8 mouse cellular contexts compared by ENCODE assay signal in genomic region chr13:34344376-34345127, GRCm38 (mm10). TPM values are rescaled to one million over a fixed set of nuclear protein-coding genes. Genes with fewer than 3 reads are reported as not detected.
DNase-seq lines count a peak whose midpoint lies in the region; ATAC-seq lines count a peak whose summit lies in the region.

No protein-coding gene starts in this region.

- peak overlapping the region; percentile 65 for H3K4me3 ChIP-seq in heart, embryonic 15.5 days

- H3K9me3 ChIP-seq in heart, embryonic 15.5 days (replicated peaks) = no peaks in the 10 kb centered on the region

- peaks cover 37% of the 10 kb centered on the region for H3K4me1 ChIP-seq in heart, embryonic 15.5 days (replicated peaks)

- H3K27me3 ChIP-seq in heart, embryonic 15.5 days = no peaks in the 10 kb centered on the region

- H3K4me2 ChIP-seq in heart, embryonic 15.5 days = peak overlapping the region; percentile 86

- peak overlapping the region; percentile 73 for H3K27ac ChIP-seq in heart, embryonic 15.5 days

- no peaks in the 10 kb centered on the region for H3K36me3 ChIP-seq in heart, embryonic 15.5 days

- peak; percentile 51 for ATAC-seq in heart, embryonic 15.5 days (replicated peaks; ENCODE audit: insufficient number of reproducible peaks, insufficient read depth, low FRiP score, low read depth)
- no peak for ATAC-seq in erythroid progenitor cell, adult 5-6 weeks (replicated peaks; ENCODE audit: low FRiP score, poor library complexity, severe bottlenecking)

- WGBS in heart, embryonic 15.5 days = under 1% methylated on average over 95 of the region's 101 CpGs

- peak overlapping the region; percentile 70 for H3K9ac ChIP-seq in heart, embryonic 15.5 days

- peak; percentile 54 for DNase-seq in retina, embryonic 14.5 days (ENCODE audit: low spot score)
- no peak for DNase-seq in retina, postnatal 1 day
- DNase-seq in cerebellum, postnatal 4 days (ENCODE audit: low spot score in 2 of 2) = peak; percentile 33 to 53
- peak; percentile 60 to 64 for DNase-seq in layer of hippocampus, postnatal 10 days (ENCODE audit: low spot score in 2 of 2)
- DNase-seq in lung, postnatal 36 days = peak; percentile 8
- DNase-seq in right cerebral cortex, postnatal 4 days = peak; percentile 57

RNA-seq across cellular contexts. Expression of gene Slc22a23, which starts 0.4 kb away (rescaled TPM):
- 2.5 and 4.8 TPM in 2 replicates for polyA plus RNA-seq in heart, embryonic 15.5 days (2015; fragmentation: Nextera tagmentation; extraction: Ambion mirVana)
- 10 to 100 TPM; 51.4 to 51.8 TPM for total RNA-seq in layer of hippocampus, postnatal 10 days (2021)
- 97.7 and 102 TPM in 2 replicates for total RNA-seq in erythroid progenitor cell, adult 5-6 weeks (2015; ENCODE audit: low replicate concordance)
- 107 and 114 TPM in 2 replicates for total RNA-seq in erythroid progenitor cell, adult 5-6 weeks (2017; ENCODE audit: low replicate concordance)
